Mouse (Mus musculus): ENCODE results near the gene Tmbim4.

- no peak for TF ChIP-seq CTCF (IDR thresholded peaks at IDR 0.05; ENCODE audit: low read depth)
- no peak for TF ChIP-seq EP300 (optimal IDR thresholded peaks at IDR 0.05)
Measured at GRCm38 (mm10) chr10:120151672-120152071, 49.7 kb upstream of the Tmbim4 start.
